Mouse (Mus musculus): ENCODE measurements around the gene Olfr1457. TPM values are rescaled to one million over a fixed set of nuclear protein-coding genes. Genes with fewer than 3 reads are reported as not detected.

Gene Olfr1457
- total RNA-seq (2015; ENCODE audit: low replicate concordance): not detected in 2 replicates
- not detected in 2 replicates for total RNA-seq (2017; ENCODE audit: low replicate concordance)

- ATAC-seq (replicated peaks; ENCODE audit: low FRiP score, poor library complexity, severe bottlenecking): no peak
Measured at GRCm38 (mm10) chr19:13097791-13098190, at the start of gene Olfr1457. Olfr1457 (minus strand) TSS chr19:13097891.

GRCm38 (mm10) chr19:13106675-13107074 lies 9.0 kb upstream of the Olfr1457 start, which contains the start of gene Olfr1458:
Olfr1458 (minus strand) TSS chr19:13106775.
- ATAC-seq (replicated peaks; ENCODE audit: low FRiP score, poor library complexity, severe bottlenecking): no peak

- ATAC-seq (replicated peaks; ENCODE audit: low FRiP score, poor library complexity, severe bottlenecking): no peak
Measured at GRCm38 (mm10) chr19:13093908-13094307, 3.8 kb downstream of the Olfr1457 start.

GRCm38 (mm10) chr19:13060310-13060709 lies 37.4 kb downstream of the Olfr1457 start, which contains the start of gene Olfr1454:
Olfr1454 (plus strand) TSS chr19:13060610.
- ATAC-seq (replicated peaks; ENCODE audit: low FRiP score, poor library complexity, severe bottlenecking): no peak

Other genes with a start within 250 kb of the Olfr1457 start
- not detected in 2 replicates for gene Olfr1444, start 240.6 kb downstream of the Olfr1457 start, total RNA-seq (2015; ENCODE audit: low replicate concordance)
- not detected in 2 replicates for gene Olfr1444, start 240.6 kb downstream of the Olfr1457 start, total RNA-seq (2017; ENCODE audit: low replicate concordance)
- not detected in 2 replicates for gene Olfr1445, start 214.0 kb downstream of the Olfr1457 start, total RNA-seq (2015; ENCODE audit: low replicate concordance)
- not detected in 2 replicates for gene Olfr1445, start 214.0 kb downstream of the Olfr1457 start, total RNA-seq (2017; ENCODE audit: low replicate concordance)
- not detected in 2 replicates for gene Olfr1446, start 204.4 kb downstream of the Olfr1457 start, total RNA-seq (2015; ENCODE audit: low replicate concordance)
- gene Olfr1446, start 204.4 kb downstream of the Olfr1457 start, total RNA-seq (2017; ENCODE audit: low replicate concordance): 0.42 TPM in 1 of 2 replicates, not detected in the other
- not detected in 2 replicates for gene Olfr1447, start 194.1 kb downstream of the Olfr1457 start, total RNA-seq (2015; ENCODE audit: low replicate concordance)
- not detected in 2 replicates for gene Olfr1447, start 194.1 kb downstream of the Olfr1457 start, total RNA-seq (2017; ENCODE audit: low replicate concordance)
- gene Olfr1448, start 173.5 kb downstream of the Olfr1457 start, total RNA-seq (2015; ENCODE audit: low replicate concordance): not detected in 2 replicates
- 0.42 TPM in 1 of 2 replicates, not detected in the other for gene Olfr1448, start 173.5 kb downstream of the Olfr1457 start, total RNA-seq (2017; ENCODE audit: low replicate concordance)
- not detected in 2 replicates for gene Olfr1449, start 167.1 kb downstream of the Olfr1457 start, total RNA-seq (2015; ENCODE audit: low replicate concordance)
- gene Olfr1449, start 167.1 kb downstream of the Olfr1457 start, total RNA-seq (2017; ENCODE audit: low replicate concordance): not detected in 2 replicates
- gene Olfr1450, start 147.6 kb downstream of the Olfr1457 start, total RNA-seq (2015; ENCODE audit: low replicate concordance): not detected in 2 replicates
- gene Olfr1450, start 147.6 kb downstream of the Olfr1457 start, total RNA-seq (2017; ENCODE audit: low replicate concordance): not detected in 2 replicates
- not detected in 2 replicates for gene Olfr1451, start 102.9 kb downstream of the Olfr1457 start, total RNA-seq (2015; ENCODE audit: low replicate concordance)
- not detected in 2 replicates for gene Olfr1451, start 102.9 kb downstream of the Olfr1457 start, total RNA-seq (2017; ENCODE audit: low replicate concordance)
- gene Olfr1453, start 69.6 kb downstream of the Olfr1457 start, total RNA-seq (2015; ENCODE audit: low replicate concordance): not detected in 2 replicates
- 0.98 TPM in 1 of 2 replicates, not detected in the other for gene Olfr1453, start 69.6 kb downstream of the Olfr1457 start, total RNA-seq (2017; ENCODE audit: low replicate concordance)
- not detected in 2 replicates for gene Olfr1454, start 37.3 kb downstream of the Olfr1457 start, total RNA-seq (2015; ENCODE audit: low replicate concordance)
- not detected in 2 replicates for gene Olfr1454, start 37.3 kb downstream of the Olfr1457 start, total RNA-seq (2017; ENCODE audit: low replicate concordance)
- not detected in 2 replicates for gene Olfr1458, start 8.9 kb upstream of the Olfr1457 start, total RNA-seq (2015; ENCODE audit: low replicate concordance)
- gene Olfr1458, start 8.9 kb upstream of the Olfr1457 start, total RNA-seq (2017; ENCODE audit: low replicate concordance): not detected in 2 replicates
- not detected in 2 replicates for gene Olfr1459, start 51.7 kb upstream of the Olfr1457 start, total RNA-seq (2015; ENCODE audit: low replicate concordance)
- 0.56 TPM in 1 of 2 replicates, not detected in the other for gene Olfr1459, start 51.7 kb upstream of the Olfr1457 start, total RNA-seq (2017; ENCODE audit: low replicate concordance)
- gene Olfr1461, start 65.1 kb upstream of the Olfr1457 start, total RNA-seq (2015; ENCODE audit: low replicate concordance): not detected in 2 replicates
- gene Olfr1461, start 65.1 kb upstream of the Olfr1457 start, total RNA-seq (2017; ENCODE audit: low replicate concordance): 0.28 TPM in 1 of 2 replicates, not detected in the other
- not detected in 2 replicates for gene Olfr1462, start 87.8 kb upstream of the Olfr1457 start, total RNA-seq (2015; ENCODE audit: low replicate concordance)
- not detected in 2 replicates for gene Olfr1462, start 87.8 kb upstream of the Olfr1457 start, total RNA-seq (2017; ENCODE audit: low replicate concordance)
- not detected in 2 replicates for gene Olfr1463, start 133.4 kb upstream of the Olfr1457 start, total RNA-seq (2015; ENCODE audit: low replicate concordance)
- not detected in 2 replicates for gene Olfr1463, start 133.4 kb upstream of the Olfr1457 start, total RNA-seq (2017; ENCODE audit: low replicate concordance)
- gene Olfr1465, start 217.7 kb upstream of the Olfr1457 start, total RNA-seq (2015; ENCODE audit: low replicate concordance): not detected in 2 replicates
- gene Olfr1465, start 217.7 kb upstream of the Olfr1457 start, total RNA-seq (2017; ENCODE audit: low replicate concordance): 0.70 TPM in 1 of 2 replicates, not detected in the other
- gene Olfr1466, start 241.0 kb upstream of the Olfr1457 start, total RNA-seq (2015; ENCODE audit: low replicate concordance): not detected in 2 replicates
- gene Olfr1466, start 241.0 kb upstream of the Olfr1457 start, total RNA-seq (2017; ENCODE audit: low replicate concordance): not detected in 2 replicates